Mouse (Mus musculus) liver, embryonic 14.5 days (tissue): ENCODE data around the gene Tmem104. TPM values are rescaled to one million over a fixed set of nuclear protein-coding genes. Genes with fewer than 3 reads are reported as not detected.

Experiments used
- ATAC-seq: fragments of 200-750 bp; cut with Nextera tagmentation; 2 replicates; pipeline ENCODE4 v1.8.0; 2017; ENCODE audit warnings: moderate number of reproducible peaks, mild to moderate bottlenecking, moderate library complexity; ENCODE audit not compliant: insufficient read depth
- DNase-seq, 3 experiments: peaks; one replicate each; pipeline ENCODE4 v3.0.0-alpha.2; 2012 to 2013; ENCODE audit warnings: low read depth in 3 of 3, low spot score in 3 of 3
- H3K27ac ChIP-seq: fragments of 300-500 bp; sonication (generic); 2 replicates; pipeline ENCODE4 v1.5.1; 2014; ENCODE audit warnings: moderate library complexity, mild to moderate bottlenecking, control low read depth, inconsistent platforms
- H3K27me3 ChIP-seq: fragments of 300-500 bp; sonication (generic); 2 replicates; pipeline ENCODE4 v1.6.1; 2014; ENCODE audit warnings: mild to moderate bottlenecking, low read length, moderate library complexity; ENCODE audit not compliant: control insufficient read depth, insufficient read depth
- H3K36me3 ChIP-seq: fragments of 300-500 bp; sonication (generic); replicated peaks from 2 replicates; pipeline ENCODE4 v1.6.1; 2014; ENCODE audit warnings: low read depth; ENCODE audit not compliant: control insufficient read depth, insufficient read depth
- H3K4me1 ChIP-seq, 2 experiments: fragments of 200-500 bp in 1 of 2; fragments of 300-500 bp in 1 of 2; sonication (generic) in 1 of 2; replicated peaks; 2 replicates each; pipeline ENCODE4 v1.6.1; 2012 to 2014; ENCODE audit warnings: antibody characterized with exemption in 1 of 2, inconsistent platforms in 1 of 2, low read length in 1 of 2; ENCODE audit not compliant: control insufficient read depth in 2 of 2, insufficient read depth in 2 of 2
- H3K4me2 ChIP-seq: fragments of 300-500 bp; sonication (generic); 2 replicates; pipeline ENCODE4 v1.6.1; 2014; ENCODE audit warnings: low read depth, mild to moderate bottlenecking, control low read depth, moderate library complexity
- H3K4me3 ChIP-seq, 2 experiments: fragments of 200-500 bp in 1 of 2; fragments of 300-500 bp in 1 of 2; sonication (generic) in 1 of 2; 2 replicates each; pipeline ENCODE4 v1.5.1; 2012 to 2014; ENCODE audit warnings: low read depth in 2 of 2, low read length in 2 of 2, mild to moderate bottlenecking in 2 of 2, control low read depth in 1 of 2, inconsistent platforms in 1 of 2, moderate library complexity in 1 of 2; ENCODE audit not compliant: insufficient read depth in 1 of 2
- H3K9ac ChIP-seq: fragments of 300-500 bp; sonication (generic); replicated peaks from 2 replicates; pipeline ENCODE4 v1.6.1; 2014; ENCODE audit warnings: mild to moderate bottlenecking, control low read depth, moderate library complexity
- H3K9me3 ChIP-seq: fragments of 300-500 bp; sonication (generic); 2 replicates; pipeline ENCODE4 v1.6.1; 2016; ENCODE audit warnings: low read length, mixed read lengths; ENCODE audit not compliant: control insufficient read depth
- CTCF ChIP-seq: IDR thresholded peaks from 2 replicates; pipeline ENCODE4 v1.5.1; 2016; ENCODE audit warnings: antibody characterized with exemption, low read depth, control low read depth
- EP300 ChIP-seq: IDR thresholded peaks from 2 replicates; pipeline ENCODE4 v1.6.1; 2016; ENCODE audit warnings: antibody characterized with exemption, low read depth
- WGBS: fragments of 180-500 bp; shearing (Covaris S2); extraction: QIAGEN DNeasy Blood & Tissue Kit; methylation state at CpG from one replicate; pipeline ENCODE4 v1.1.7; 2014; ENCODE audit not compliant: insufficient replicate concordance; 5-methylcytosine and 5-hydroxymethylcytosine counted together
- polyA plus RNA-seq, 2 experiments: library from polyadenylated mRNA; depleted of rRNA in 1 of 2; stranded (reverse) in 1 of 2; unstranded in 1 of 2; fragments of >200 nt; fragmentation: Nextera tagmentation in 1 of 2; extraction: Ambion mirVana in 1 of 2; gene quantifications; 2 replicates each; pipeline versions ENCODE4 v1.2.1 to v1.2.3; 2012 to 2014

The Tmem104 gene
- polyA plus RNA-seq, 2 experiments = 1.7 to 4.0 TPM

DNA sequence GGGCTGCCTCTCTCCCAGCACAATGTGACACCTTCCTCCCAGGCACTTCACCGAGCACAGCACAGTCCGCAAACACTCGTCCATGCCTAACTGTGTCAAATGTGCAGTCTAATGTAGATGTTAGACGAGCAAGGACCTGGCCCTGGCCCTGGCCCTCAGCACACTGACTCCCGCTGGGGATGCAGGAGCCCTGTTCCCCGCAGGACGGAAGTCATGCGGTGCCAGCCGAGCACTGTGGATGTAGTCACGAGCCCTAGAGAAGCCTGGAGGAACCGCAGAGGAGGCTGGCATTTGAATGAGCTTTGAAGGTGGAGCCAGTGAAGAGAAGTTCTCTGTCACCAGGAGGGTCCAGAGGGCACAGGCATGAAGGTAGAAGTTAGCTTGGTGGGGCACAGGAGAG, 36.2 kb downstream of the Tmem104 start:
- Histone ChIP-seq H3K4me3 (no peak overlapping the region), H3K4me2 (no peak overlapping the region), H3K9ac (no peak overlapping the region), H3K9me3 (no peaks in the 10 kb centered on the region), H3K27ac (no peak overlapping the region), H3K36me3 (no peaks in the 10 kb centered on the region), H3K4me1 (peaks cover 0 to 11% of the 10 kb centered on the region in 2 experiments; a peak in 2 of 4 replicates), H3K27me3 (no peaks in the 10 kb centered on the region)
- no peak for TF ChIP-seq CTCF
- no peak for TF ChIP-seq EP300
- DNase-seq (no peak), ATAC-seq (no peak)
- WGBS = 54% methylated on average over 11 of the region's 11 CpGs

DNA sequence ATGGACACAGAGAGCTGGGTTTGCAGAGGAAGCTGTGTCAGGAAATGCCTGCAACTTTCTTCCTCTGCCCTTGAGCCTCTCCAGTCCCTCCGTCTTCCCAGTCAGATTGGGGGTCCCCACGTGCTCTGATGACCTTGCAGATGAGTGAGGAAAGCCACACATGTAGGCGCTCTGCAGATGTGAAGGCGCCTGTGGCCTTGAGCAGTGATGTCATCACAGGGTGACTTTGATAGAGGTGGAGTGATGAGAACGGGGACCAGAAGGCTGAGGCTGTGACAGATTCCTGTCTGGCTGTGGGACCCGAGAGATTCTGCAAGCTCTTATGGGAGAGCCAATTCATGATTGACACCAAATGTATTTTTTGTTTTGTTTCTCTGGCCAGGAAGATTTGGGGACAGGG, 36.6 kb downstream of the Tmem104 start:
- H3K9me3 ChIP-seq = no peaks in the 10 kb centered on the region
- ATAC-seq (no peak), DNase-seq (no peak)
- TF ChIP-seq EP300 = no peak
- no peak for TF ChIP-seq CTCF
- H3K4me3 ChIP-seq = no peak overlapping the region
- H3K4me1 ChIP-seq = peaks cover 0 to 11% of the 10 kb centered on the region in 2 experiments; a peak in 2 of 4 replicates
- H3K27ac ChIP-seq = no peak overlapping the region
- H3K36me3 ChIP-seq = no peaks in the 10 kb centered on the region
- no peak overlapping the region for H3K4me2 ChIP-seq
- WGBS = 38% methylated on average over 6 of the region's 6 CpGs
- no peaks in the 10 kb centered on the region for H3K27me3 ChIP-seq
- no peak overlapping the region for H3K9ac ChIP-seq

DNA sequence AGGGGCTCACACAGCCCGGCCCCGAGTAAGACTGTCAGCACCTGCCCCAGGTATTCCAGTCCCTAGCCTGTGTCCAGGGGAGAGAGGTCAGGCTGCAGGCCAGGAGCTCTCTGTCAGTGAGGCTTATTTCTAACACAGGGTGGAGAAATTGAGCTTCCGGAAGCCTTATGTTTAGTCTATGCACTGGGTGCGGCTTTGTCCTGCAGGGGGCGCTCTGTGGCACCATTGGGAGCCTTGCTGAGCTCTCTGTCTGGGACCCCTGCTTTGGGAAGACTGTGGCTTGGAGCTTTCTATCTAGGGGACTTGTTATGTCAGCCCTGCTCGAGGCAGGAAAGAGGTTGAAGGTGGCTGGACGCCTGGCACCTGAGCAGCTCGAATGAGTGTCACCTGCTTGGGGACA, 37.6 kb downstream of the Tmem104 start:
- H3K36me3 ChIP-seq = no peaks in the 10 kb centered on the region
- H3K27me3 ChIP-seq = no peaks in the 10 kb centered on the region
- no peak overlapping the region for H3K4me2 ChIP-seq
- H3K9ac ChIP-seq = no peak overlapping the region
- no peak overlapping the region for H3K27ac ChIP-seq
- no peak for DNase-seq
- 43% methylated on average over 8 of the region's 8 CpGs for WGBS
- no peak for ATAC-seq
- H3K9me3 ChIP-seq = no peaks in the 10 kb centered on the region
- peaks cover 0 to 3% of the 10 kb centered on the region in 2 experiments; a peak in 1 of 4 replicates for H3K4me1 ChIP-seq
- TF ChIP-seq EP300 = no peak
- peak; percentile 78 for TF ChIP-seq CTCF
- H3K4me3 ChIP-seq = no peak overlapping the region

DNA sequence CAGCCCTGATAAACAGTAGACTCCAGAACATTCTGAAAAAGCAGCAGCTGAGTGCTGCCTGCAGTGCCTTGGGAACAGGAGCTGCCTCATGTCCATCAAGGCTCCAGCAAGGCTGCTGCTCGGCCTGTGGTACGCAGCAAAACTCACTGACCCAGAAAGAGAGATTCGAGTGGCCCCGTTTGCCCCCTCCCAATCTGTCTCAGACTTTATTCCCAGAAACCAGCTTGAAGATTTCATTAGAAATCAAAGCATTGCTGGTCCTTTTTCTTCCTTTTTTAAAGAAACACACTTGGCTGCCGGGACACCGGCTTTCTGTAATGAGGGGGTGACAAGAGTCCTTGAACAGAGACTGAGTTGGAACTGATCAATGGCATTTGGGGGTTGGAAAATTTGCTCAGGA, 38.0 kb downstream of the Tmem104 start:
- no peaks in the 10 kb centered on the region for H3K27me3 ChIP-seq
- no peaks in the 10 kb centered on the region for H3K36me3 ChIP-seq
- H3K9me3 ChIP-seq = no peaks in the 10 kb centered on the region
- H3K4me3 ChIP-seq = no peak overlapping the region
- H3K4me2 ChIP-seq = no peak overlapping the region
- H3K9ac ChIP-seq = no peak overlapping the region
- DNase-seq (no peak), ATAC-seq (no peak)
- H3K4me1 ChIP-seq = 0 out of 4 replicates have a peak, but pooled peaks cover 0 to 2% of the 10 kb centered on the region in 2 experiments
- no peak overlapping the region for H3K27ac ChIP-seq
- TF ChIP-seq CTCF = no peak
- TF ChIP-seq EP300 = no peak
- WGBS = 79% methylated on average over 6 of the region's 6 CpGs

DNA sequence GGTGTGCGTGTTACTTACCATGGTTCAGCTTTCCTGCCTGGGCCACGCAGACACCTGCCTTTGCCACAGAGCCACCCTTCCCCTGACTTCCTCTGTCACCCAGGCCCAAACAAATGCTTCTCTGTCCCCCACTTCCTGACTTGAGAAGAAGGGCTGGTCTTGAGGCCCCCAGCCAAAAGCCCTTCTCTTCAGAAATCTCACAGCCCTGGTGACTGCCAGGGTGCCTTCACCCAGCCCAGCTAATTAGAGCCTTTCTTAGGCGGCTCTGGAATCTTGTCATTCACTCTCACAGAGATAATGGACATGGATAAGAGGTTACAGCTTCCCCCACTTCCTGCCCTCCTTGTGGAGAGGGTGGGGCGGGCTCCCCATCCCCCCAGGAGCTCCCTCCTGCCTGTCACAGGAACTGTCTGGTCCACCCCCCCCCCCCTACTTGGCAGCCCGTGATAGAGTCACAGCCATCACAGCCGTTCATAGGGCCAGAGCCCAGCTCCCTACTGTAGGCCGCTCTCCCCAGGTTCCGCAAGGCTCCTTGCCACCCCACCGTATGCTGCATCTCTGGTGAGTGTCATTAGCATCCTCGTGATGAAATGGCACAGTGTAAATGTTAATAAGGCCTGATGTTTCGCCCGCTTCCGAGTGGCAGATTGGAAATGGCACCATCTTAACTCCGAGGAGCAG, 39.7 kb downstream of the Tmem104 start:
- 0 out of 4 replicates have a peak, but pooled peaks cover 0 to 2% of the 10 kb centered on the region in 2 experiments for H3K4me1 ChIP-seq
- H3K9me3 ChIP-seq = no peaks in the 10 kb centered on the region
- TF ChIP-seq EP300 (no peak), CTCF (no peak)
- H3K4me2 ChIP-seq = no peak overlapping the region
- H3K27ac ChIP-seq = no peak overlapping the region
- H3K27me3 ChIP-seq = no peaks in the 10 kb centered on the region
- no peak overlapping the region for H3K4me3 ChIP-seq
- no peak for DNase-seq
- WGBS = 46% methylated on average over 14 of the region's 14 CpGs
- no peaks in the 10 kb centered on the region for H3K36me3 ChIP-seq
- no peak overlapping the region for H3K9ac ChIP-seq
- ATAC-seq = 0 out of 2 replicates have a peak, but pooled peaks have one; percentile 14
